Mouse (Mus musculus): ENCODE measurements around the gene Rims4.

Gene Rims4

DNA sequence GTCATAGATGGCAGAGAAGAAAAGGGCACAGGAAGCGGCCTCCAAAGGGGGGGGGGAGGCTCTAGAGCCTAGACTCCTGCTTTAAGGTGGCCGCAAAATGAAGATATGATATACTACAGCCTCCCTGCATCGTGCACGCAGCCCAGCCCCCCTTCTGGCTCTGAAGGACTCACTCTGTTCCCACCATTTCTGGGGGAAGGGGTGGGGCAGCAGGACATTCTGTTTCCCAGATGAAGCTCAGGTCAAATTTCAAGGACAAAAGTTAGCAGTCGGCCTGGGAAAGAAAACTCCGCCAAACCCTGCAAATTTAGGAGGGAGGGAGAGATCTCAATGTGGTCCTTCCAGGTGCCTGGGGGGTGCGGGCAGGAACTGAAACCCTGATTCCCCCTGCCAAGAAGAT lies 4.8 kb downstream of the Rims4 start:
- in situ Hi-C loops (cut with MboI, MseI), result no loop called here

DNA sequence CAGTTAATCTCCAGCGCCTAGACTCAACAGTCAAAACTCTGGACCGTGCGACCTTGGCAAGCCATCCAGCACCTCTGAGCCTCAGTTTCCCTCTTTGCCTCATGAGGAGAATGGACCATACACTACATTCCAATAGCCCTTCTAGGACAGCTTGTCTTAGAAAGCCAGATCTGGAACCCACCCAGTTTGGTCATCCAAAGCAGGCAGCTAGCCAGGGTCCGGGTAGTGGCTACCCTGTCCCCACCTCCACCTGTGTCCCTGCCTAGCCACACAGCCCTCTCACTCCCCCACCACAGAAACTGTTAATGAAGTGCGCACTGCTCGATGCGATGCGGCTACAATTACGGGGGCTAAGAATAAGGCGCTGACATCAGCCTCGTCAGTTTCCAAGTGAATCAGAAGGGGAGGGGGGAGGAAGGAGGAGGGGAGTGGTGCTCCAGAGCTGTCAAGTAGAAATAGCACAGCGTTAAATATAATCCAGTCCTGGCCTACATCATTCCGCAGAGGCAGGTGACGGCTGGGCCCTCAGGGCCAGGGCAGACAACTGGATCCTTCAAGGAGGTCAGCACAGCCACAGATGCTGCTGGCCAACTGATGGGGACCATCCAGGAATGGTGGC lies 6.5 kb downstream of the Rims4 start:
- in situ Hi-C loops (cut with MboI, MseI), result no loop called here

DNA sequence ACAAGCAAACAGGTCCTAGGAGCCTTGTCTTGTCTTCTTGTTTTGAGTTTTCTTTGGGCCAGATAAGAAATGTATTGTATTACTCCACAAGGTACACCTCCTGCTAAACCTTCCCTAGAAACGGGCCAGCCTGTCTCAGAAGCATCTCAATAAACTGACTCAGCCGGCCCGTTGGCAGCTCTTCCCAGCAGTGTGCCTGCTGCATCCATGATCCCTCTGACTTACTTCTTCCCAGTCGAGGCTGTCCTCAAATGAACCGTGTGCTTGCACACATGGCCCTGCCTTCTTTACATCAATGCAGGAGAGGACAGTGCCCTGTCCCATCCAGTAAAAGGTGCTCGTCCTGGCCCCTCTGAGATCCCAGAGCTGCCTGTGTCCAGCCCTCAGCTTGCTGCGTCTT lies 8.9 kb downstream of the Rims4 start:
- in situ Hi-C loops (cut with MboI, MseI), result no loop called here

DNA sequence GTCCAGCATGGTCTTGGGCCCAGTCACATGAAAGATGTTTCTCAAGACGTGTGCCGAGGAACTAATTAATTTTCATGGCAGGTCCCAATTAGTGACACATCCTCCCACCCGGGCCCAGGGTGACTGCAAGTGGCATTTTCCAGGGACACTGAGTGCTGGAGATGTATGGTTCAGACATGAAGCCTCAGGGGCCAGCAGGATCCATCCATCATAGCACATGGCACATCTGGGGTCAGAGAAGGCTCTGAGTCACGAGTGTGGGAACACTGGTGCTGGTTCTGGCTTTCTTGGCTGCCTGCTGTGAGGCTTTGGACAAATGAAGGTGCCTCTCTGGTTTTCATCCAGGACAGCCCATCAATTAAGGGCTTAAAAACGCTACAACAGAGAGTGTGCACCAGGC lies 11.4 kb downstream of the Rims4 start:
- in situ Hi-C loops (cut with MboI, MseI), result no loop called here

DNA sequence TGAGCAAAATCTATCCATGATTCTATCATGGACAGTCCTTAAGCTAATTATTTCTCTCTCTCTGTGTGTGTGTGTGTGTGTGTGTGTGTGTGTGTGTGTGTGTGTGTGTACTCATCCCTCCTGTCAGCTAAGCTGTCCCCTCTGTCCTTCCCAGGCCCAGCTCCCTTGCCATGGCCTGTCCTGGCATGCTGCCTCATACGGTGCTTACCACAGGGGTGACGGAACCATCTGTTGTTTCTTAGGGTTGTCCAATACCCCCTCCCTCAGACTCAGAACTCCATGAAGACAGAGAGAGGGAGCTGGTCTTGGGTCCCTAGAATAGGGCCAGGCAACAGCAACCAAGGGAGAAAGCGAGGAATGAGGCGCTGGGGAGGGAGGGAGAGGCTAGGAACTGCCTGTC lies 14.2 kb downstream of the Rims4 start:
- in situ Hi-C loops (cut with MboI, MseI), result no loop called here

DNA sequence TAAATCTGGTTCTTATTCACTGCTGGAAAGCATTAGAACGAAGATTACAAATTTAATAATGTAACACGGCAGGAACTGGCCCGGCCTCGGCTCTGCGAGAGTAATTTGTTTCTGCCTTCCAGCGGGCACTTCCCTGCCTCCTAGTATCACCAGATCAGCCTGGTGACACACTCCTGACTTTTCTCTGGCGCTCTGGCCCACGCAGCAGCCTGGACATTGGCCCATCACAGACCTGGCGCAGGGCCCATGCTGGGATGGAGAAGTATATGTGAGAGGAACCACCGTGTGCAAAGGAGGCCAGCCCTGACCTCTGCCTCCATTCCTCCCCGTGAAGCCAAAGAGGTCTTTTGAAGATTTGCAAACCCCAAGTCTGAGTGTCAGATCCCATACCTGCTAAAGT lies 15.0 kb downstream of the Rims4 start:
- in situ Hi-C loops (cut with MboI, MseI), result no loop called here

DNA sequence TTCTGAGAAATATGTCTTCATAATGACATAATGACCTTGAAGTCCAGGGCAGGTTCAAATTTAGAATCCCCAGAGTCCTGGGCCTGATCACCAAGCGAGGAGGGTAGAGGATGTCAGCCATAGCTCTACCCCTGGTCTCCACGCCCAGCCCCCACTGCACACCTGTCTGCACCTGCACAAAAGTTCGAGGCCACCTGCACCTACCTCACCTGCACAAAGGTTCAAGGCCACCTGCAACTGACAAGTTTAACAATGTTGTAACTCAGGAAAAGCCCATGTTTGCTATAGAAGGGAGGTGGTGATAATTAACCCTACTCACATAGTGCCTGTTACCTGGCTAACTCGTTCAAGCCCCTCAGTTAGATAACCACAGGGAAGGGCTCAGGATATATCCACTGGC lies 16.0 kb downstream of the Rims4 start:
- in situ Hi-C loops (cut with MboI, MseI), result no loop called here

DNA sequence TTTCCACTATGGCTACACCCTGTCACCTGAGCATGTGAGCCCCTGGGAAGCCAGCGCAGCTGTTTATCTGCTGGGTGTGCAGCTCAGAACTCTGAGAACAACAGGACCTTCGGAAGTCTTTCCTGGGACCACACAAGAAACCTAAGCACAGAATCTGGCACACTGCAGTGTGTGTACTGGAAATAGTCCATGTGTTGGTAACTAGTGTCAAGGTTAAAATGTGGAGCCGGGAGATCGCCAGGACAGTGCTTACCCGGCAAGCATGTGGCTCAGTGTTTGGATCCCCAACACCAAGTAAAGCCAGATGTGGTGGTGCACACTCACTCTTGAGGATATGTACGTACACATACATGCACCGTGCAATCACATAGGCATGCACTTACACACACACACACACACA lies 17.4 kb downstream of the Rims4 start:
- in situ Hi-C loops (cut with MboI, MseI), result no loop called here

DNA sequence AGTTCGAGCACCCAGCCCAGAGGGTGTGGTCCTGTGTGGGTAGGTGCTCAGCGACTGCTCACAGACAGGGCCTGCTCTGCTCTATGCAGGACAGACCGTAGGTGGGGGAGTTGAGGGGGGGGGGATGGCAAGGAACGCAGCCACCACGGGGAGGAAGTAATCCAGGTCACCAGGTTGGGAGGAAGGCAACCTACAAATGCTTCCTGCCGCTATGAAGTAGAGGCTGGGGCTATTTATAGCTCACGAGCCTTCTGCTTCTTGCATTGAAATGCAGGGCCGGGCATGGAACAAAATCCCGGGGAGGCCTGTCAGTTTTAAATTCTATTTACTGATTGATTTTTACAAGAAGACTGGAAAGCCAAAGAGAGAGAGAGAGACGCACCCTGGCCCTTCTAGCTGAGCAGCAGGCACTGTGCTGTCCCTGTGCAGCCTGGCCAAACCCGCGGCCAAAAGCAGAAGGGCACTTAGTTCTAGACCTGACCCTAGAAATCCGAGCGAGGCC lies 18.5 kb downstream of the Rims4 start:
- in situ Hi-C loops (cut with MboI, MseI), result no loop called here

DNA sequence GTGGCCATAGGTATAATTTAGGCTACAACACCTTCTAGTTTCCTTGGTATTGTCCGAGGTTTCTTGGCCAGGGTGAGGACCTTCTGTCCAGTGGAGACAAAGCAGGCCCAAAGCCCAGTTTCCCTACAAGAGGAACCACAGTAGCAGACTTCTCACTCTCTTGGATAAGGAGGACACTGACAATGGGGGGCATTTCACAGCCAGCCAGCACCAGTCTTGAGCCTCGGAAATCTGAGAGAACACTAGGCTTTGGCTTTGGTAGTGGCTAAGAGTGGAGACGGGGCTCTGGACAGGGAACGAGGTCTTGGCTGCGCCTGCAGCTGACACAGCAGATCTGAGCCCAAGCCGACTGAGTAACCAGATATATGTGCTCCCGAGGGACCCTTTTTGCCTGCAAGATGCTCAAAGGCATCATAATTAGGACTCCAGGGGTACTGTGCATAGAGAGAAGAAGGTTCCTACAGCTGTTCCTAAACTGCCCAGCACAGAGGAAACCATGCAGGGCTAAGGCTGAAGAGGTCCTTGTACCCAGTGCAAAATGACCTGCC lies 20.4 kb downstream of the Rims4 start:
- in situ Hi-C loops (cut with MboI, MseI), result no loop called here

DNA sequence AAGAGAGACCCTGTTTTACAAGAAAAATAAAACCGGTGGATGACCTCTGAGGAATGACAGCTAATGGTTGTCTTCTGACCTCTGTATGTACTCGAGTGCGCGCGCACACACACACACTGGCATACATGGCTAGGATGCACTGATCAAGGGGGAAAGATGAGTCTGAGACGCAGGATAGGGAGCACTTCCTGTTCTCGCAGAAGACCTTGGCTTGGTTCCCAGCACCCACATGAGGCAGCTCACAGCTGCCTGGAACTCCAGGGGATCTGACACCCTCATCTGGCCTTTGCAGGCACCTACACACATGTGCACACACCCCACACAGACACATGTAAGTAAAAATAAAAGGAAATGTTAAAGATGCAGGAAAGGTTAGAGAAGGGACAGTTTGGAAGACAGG lies 21.5 kb downstream of the Rims4 start:
- in situ Hi-C loops (cut with MboI, MseI), result no loop called here

DNA sequence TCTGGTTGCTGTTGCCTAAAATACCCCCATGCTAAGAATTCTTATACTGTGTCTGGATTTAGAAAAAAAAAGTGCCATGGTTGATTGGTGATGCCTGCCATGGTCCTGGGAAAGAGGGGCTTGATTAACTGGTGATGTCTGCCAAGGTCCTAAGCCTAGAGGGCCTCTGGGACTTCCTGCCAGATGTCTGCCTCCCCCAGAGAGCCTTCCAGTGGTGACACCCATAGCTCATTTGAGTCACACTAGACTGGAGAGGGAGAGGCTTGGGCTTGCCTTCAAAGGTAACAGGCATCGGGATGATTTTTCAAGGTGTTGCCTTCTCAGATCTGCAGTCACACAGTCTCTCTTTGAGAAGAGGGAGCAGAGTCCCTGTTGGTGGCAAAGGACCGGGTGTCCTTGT lies 23.3 kb downstream of the Rims4 start:
- in situ Hi-C loops (cut with MboI, MseI), result no loop called here

DNA sequence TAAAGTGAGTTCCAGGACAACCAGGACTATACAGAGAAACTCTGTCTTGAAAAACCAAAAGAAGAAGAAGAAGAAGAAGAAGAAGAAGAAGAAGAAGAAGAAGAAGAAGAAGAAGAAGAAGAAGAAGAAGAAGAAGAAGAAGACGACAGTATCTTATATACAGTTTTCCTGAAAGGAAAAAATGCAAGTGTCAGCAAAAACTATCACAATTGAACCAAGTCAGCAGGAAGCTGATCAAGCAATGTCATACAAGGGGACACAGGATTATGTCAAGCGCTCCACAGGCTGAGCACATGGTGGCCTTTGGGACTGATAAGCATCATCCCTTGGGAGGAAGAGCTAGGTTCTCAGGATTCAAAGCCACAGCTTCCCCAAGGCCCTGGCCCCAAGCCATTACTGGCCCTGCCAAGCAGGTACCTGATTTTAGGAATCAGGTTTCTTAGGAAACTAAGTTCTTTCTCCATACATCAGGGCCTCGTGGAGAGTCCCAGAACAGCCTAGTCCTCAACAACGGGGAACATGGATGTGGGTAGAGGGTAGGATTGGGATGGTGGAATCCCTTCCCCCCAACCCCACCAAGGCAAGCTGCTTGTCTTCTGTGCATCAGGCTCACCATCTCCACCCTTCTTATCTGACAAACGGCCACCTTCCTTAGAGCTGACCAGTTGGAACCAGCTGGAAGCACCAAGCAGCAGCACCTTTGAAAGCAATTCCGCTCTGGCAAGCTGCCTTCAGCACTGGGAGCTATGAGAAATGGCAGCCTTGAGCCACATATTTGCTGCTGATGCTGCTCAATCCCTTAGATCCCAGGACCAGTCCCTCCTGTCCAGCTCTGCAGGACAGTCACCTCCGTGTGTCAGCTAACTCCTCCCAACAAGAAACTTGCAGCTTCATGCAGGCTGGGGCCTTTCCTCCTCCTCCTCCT lies 24.8 kb downstream of the Rims4 start:
- in situ Hi-C loops (cut with MboI, MseI), result no loop called here

DNA sequence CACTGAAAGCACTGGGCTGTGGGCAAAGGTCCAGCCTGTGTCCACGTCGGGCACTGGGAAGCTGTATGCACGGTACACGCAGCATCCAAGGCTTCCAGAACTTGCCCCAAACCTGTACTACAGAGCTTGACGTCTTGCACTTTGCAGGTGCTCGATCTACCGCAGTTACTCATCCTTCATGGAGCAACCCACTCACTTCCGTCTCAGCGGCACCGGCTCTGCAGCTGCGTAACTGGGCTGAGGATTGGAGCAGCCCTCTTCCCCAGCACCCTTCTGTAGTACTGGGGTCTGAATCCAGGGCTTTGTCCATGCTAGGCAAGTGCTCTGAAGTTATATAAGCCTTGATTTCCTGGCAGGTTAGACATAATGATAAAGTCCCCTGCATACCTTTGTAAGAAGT lies 27.2 kb downstream of the Rims4 start:
- in situ Hi-C loops (cut with MboI, MseI), result no loop called here

DNA sequence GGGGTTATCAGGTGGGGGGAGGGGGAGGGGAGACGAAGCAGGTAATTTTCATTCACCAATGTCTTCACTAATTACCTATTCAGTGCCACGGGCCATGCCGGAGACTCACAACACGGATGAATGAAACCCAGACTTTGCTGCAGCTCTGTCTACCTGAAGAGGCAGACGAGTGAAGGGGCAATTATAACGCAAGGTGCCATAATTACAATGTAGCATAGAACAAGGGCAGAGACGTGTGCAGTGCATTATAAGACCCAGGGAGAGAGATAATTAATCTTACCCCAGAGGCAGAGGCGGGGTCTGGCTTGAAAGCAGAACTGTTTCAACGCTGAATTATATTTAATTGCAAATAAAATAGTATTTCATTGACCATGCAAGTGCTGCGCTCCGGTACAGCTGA lies 27.9 kb downstream of the Rims4 start:
- in situ Hi-C loops (cut with MboI, MseI), result no loop called here

DNA sequence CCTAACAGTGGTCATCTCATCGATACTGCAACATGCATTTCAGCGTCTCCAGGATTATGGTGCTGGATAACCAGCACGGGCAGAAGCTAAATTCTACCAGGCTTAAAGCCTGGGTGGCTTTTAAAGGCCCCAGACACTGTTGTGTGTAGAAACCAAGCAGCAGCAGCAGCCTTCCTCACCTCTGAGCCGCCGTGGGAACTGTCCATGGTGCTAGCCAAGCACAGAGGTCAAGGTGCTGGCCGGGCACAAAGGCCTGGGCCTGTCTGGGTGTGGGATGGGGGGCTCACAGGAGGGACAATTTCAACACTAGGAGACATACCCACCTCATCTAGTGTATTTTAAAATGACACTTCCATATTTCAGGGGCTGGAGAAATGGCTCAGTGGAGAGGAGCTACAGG lies 29.1 kb downstream of the Rims4 start:
- in situ Hi-C loops (cut with MboI, MseI), result no loop called here

DNA sequence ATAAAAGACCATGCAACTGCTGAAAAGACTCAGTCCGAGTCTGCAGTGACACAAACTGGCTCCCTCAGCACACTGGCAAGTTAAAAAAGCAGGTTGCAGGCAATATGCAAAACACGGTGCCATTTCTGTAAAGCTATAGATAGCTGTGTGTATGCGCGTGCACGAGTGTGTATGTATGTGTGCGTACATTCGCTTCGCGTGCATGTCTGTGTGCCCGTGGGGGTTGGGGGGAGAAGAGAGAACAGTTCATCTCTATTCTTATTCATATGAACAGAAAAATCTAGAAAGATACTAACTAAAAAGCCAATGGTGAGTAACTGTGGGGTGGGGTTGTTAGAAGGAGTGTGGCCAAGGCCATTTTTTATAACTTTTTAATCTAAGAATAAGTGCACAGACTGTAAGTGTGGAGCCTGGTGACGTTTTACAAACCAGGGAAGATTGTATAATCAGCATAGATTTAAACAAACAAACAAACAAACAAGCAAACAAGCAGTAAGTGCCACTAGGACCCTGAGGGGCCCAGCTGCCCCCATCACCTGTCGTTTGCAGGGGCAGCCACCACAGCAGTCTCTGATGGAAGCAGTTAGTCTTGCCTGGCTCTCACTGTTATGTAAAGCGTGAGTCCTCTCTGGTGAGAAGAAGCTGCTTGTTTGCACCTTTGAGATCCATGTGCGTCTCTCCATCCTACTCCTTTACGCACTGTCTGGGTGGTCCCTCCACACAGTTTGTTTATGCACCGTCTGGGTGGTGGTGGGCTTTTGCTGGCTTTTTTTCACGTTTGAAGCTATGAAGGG lies 35.4 kb downstream of the Rims4 start:
- in situ Hi-C loops (cut with MboI, MseI), result no loop called here

DNA sequence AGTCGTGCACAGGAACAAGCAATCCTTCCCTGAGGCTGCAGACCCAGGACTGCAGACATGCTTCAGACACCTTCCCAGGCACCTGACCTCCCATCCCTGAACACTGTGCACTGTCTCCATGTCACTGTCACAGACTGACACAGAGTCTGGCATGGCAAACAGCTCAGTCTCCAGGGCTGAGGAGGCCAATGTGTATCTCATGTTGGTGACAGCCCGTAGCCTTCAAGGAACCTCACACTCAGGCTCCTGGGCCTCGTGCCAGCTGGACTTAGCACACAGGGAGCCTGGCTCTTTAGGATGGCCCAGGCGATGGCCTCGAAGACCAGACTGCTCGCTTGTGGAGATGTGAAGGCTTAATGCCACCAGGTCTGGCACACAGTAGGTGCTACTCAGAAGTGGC lies 37.6 kb downstream of the Rims4 start:
- in situ Hi-C loops (cut with MboI, MseI), result no loop called here

DNA sequence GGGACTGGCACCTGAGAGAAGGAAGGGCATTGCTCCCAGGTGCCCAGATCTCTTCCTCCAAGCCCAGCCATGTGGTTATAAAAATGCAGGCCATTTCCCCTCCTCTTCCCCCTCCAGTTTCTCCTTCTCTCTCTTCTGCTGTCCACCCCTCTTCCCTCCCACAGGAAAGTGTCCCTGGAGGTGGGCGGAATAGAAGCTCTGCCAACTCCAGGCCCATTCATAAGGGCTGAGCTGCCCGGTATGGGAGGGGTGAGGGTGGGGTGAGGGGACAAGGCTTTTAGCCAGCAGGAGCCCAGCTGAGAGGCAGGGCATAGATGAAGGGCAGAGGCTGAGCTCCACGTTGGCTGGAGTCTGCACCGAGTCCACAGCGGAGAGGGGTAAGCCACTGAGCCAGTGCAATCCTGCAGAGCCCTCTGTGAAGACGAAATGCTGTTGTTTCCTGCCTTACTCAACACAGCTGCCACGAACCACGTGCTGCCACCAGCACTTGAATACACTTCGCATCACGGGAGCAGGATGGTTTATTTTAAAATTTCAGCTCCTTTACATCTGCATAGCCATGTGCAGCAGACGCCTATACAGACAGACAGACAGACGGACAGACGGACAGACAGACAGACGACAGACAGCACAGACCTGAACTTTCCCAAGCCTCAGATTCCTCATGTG lies 41.5 kb downstream of the Rims4 start:
- in situ Hi-C loops (cut with MboI, MseI), result no loop called here

DNA sequence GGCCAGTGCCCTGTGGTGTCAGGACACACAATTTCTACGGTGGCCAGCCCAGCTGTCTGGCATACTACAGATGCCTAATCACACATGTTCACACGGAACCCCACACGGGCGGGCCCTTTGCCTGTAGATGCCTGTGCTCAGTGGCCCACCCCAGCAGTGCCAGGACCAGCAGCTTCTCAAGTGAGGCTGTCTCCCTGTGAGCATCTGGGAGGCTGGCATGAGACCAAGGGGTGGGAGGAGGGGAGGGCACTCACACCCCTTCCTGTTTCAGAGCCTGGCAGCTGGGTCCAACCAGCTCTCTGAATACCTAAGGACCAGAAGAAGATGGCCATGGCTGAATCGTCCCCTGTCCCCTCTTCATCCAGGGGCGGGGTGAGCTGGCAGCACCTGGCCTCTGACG lies 43.0 kb downstream of the Rims4 start:
- in situ Hi-C loops (cut with MboI, MseI), result no loop called here

DNA sequence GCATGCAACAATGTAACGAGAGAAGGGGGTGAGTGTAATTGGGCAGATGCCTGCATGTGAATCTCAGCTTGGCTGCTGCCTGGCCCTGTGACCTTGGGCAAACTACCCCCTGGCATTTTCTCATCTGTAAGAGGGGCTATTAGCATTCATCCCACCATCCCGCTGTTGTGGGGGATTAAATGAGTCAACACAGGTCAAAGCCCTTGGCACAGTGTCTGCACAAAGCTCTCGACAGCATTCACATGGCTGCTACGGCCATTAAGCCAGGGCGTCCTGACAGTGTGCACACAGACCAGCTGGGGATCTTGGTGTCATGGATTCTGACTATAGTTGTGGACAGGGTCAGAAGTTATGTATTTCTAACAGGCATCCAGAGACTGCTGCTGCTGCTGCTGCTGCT lies 43.6 kb downstream of the Rims4 start:
- in situ Hi-C loops (cut with MboI, MseI), result loop anchor here in 1 of 2 experiments (5.0 kb wide), 1 partner anchor 92 kb away; no protein-coding TSS in a partner anchor
